Mouse (Mus musculus): ENCODE results near the gene Dap.

DNA sequence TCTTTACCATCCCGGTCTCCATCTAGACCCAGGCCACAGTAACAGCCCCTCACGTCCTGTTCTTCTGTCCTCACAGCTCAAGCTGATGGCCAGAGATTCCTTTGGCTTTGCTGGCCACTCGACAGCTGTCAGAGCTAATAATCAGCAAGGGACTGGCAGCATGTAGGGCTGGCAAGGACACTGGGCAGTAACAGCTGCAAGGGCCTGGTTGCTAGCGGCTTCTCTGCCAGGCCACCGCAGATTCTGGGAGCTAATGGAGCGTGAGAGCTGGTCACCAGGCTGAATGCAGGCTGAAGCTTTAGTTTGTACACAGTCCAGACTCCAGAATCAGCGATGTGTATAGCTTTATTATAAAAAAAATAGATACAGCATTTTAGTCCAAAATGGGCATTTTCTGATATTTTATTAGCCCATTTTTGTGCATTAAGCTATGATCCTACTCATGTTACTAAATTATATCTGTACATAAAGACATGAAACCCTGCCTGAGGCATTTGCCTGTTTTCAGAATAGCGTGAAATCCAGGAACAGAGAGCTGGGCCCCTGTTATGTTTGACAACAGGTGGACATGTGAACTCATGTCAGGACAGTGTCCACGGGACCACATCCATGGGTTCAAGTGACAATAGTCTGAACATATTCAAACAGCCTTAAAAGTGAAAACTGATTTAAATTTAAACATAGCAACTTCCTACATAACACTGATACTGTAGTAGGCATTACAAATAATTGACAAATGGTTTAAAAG lies 16.6 kb upstream of the Dap start:
- TF ChIP-seq CTCF (IDR thresholded peaks at IDR 0.05; ENCODE audit: borderline replicate concordance, insufficient read depth, low read depth, low read length) (no peak), POLR2A (IDR thresholded peaks at IDR 0.05; ENCODE audit: borderline replicate concordance, insufficient read depth, low read length) (no peak)

Data from cerebellum, adult 2 months (tissue).